Mouse (Mus musculus) kidney, adult 11 months (tissue): Measurements from ENCODE around the gene Rnf128.
"Not testable (repeated sequence)": the region's sequence is repeated elsewhere in the genome, so short reads cannot be mapped to it uniquely, and the experiment has no call there.

Experiments used
- DNase-seq: peaks from one replicate; pipeline ENCODE4 v3.0.0; 2022

The Rnf128 gene

GRCm38 (mm10) chrX:139562925-139563461 is at the start of gene Rnf128:
Gene Rnf128, plus strand, starts transcription at chrX:139563316.
- peak; percentile 41 for DNase-seq

DNA sequence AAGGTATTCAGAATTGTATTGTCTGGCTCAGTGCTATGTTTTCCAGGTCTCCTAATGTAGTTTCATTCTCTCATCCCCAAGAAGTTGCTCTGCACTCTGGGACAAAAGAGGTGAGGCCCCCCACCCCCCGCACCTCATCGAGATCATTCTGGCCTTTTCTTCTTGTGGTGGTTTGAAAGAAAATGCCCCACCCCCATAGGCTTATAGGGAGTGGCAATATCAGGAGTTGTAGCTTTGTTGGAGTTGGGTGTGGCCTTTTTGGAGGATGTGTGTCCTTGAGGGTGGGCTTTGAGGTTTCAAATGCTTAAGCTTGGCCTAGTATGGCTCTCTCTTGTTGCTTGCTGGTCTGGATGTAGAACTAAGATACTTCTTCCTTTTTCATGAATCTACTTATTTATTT is 47.0 kb upstream of the Rnf128 start:
- no peak for DNase-seq

GRCm38 (mm10) chrX:139519251-139519650 is 43.9 kb upstream of the Rnf128 start:
- DNase-seq: no peak

GRCm38 (mm10) chrX:139524303-139525091 is 38.6 kb upstream of the Rnf128 start:
- peak; percentile 41 for DNase-seq

DNA sequence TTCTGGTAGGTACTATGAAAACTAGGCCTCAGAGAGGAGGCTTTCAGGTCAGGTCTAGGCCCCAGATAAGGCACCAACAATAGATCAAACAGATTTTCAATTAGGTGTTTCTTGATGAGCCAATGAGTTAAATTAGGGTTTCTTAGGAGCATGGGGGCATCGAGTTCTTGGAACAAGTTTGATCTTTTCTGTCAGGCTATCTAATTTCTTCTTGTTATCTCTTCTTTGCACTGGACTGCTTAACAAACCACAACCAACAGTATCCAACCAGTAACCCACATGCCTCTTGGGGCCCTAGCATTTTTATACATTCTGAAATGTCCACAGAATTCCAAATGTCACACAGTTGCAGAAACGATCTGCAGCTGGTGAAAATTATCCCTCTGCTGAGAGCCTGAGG is 37.4 kb upstream of the Rnf128 start:
- DNase-seq: no peak

DNA sequence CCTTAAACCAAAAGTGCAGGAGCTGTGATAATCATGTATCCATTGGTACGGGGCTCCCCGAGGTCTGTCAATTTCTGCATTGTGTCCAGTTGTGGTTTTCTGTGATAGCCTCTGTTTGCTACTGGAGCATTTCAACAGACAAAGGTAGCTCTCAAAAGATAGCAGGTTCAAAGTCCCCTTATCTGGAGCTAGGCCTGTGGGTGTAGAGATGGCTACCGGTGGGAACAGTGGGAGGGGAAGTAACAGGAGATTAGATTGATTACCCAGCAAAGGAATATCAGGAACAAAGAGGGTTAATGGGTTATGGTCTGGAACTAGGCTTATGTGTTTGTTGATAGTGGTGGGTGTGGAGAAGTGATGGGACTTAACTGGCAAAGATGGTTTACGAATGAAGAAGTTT is 36.1 kb upstream of the Rnf128 start:
- DNase-seq: no peak

DNA sequence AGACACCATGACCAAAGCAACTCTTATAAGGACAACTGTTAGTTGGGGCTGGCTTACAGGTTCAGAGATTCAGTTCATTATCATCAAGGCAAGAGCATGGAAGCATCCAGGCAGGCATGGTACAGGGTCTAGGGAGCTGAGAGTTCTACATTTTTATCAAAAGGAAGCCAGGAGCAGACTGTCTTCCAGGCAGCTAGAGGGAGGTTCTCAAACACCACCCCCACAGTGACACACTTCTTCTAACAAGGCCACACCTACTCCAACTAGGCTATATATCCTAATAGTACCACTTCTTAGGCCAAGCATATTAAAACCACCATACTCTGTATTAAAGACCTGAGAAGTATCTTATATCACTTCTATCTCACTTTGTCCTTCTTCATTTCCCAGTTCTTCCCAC is 33.4 kb upstream of the Rnf128 start:
- DNase-seq: no peak

- no peak for DNase-seq
Measured at GRCm38 (mm10) chrX:139532293-139532692, 30.8 kb upstream of the Rnf128 start.

DNA sequence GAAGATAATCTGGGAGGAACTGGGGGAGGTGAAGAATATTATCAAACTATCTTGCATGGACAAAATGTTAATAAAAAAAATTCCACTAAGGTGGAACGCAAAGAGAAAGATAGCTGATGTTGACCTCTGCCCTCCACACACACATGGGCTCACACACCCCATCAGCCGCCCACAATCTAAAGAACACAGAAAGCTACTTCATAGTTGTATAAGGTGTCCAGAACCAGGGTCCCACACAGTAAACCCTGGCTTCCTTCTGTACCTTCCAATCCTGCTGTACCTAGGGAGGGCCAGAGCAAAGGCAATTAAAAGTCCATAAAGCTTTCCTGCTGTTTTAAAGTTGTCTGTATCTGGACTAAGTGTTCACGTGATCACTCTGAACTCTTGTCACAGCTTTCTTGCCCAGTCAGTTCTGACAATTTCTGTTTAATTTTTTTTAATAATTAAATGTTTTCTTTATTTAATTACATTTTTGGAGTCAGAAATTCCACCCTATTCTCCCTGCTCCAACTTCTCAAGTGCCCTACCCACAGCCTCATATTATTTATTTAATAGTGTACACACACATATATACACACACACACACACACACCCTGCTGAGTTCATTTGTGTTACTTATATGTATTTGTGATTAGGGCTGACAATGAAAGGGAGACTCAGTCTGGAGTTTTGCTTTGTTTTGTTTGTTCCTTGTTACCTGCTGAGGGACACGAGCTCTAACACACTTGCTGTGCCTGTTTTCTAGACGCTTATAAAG is 25.3 kb upstream of the Rnf128 start:
- no peak for DNase-seq

DNA sequence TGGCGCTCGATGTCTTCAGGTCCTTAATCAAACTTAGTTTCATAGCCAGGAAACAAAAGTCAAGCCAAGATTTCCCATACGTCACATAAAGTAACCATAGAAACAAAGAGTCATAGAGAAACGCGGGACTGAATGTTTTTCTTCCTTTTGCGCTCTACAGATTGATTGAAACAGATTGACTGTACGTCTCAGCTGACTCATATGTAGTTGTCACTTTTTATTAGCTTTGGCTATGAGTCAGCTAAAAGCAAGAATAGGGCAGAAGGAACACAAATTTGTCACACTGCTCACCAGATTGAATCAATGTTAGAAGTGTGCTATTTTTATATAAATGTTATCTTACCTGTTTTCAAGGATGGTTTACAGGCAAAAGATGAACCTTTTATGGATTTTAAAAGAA is 19.4 kb upstream of the Rnf128 start:
- no peak for DNase-seq

DNA sequence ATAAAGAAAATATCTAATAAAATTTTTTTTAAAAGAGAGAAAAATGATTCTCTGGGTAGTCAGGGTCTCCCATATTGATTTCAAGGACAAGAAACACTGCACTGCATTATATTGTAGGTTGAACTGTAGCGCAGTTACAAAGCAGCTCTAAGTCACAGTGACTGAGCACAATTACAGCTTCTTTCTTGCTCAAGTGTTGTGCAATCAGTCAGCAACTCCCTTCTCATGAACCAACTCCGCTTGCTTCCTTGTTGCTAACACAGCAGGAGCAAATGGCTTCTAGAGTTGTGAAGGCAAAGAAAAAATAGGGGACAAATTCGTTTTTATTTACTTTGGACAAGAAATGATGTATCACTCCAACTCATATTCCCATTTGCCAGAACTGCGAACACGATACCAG is 12.7 kb upstream of the Rnf128 start:
- no peak for DNase-seq

DNA sequence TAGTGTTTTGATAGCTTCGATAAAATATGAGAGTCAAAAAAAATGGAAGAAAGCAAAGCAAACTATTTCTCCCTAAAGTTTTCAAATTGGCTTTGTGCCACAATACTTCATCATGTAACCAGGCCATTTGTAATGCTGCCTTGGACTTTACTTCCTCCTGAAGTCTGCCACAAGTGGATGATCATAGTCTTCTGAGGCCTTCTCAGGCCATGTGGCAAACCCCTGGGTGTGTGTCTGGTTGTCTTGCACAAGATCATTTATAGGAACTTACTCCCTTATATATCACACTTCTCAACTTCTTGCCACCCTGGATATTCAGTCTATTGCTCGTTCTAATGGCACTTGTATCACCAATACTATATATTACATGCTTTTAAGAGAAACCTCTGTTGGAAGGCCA is 11.0 kb upstream of the Rnf128 start:
- no peak for DNase-seq

- no peak for DNase-seq
Measured at GRCm38 (mm10) chrX:139562255-139562924, 726 bp upstream of the Rnf128 start.

GRCm38 (mm10) chrX:139570054-139570453 is 6.9 kb downstream of the Rnf128 start:
- DNase-seq: no peak

DNA sequence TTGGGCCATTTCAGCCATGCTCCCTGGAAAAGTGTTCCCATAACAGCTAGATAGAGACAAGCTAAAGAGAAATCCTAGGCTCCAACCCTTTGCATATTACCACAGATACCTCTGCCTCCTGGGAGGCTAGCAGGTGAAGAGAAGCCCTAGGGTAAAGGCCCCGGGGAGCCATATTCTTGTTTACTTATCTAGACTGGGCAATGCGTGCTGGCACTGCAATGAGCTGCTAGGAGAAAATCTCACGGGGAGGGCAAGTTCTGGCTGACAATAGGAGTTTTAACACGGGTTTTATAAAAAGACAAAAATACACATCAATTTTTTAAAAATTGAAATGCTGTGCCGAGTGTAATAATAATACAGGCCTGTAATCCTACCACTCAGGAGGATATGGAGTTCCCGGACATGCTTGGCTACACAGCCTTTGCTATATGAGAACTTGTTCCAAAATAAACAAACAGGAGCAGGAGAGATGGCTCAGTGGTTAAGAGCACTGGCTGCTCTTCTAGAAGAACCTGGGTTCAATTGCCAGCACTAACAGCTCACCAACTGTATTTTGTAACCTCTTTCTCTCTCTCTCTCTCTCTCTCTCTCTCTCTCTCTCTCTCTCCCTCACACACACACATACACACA is 15.6 kb downstream of the Rnf128 start:
- no peak for DNase-seq

DNA sequence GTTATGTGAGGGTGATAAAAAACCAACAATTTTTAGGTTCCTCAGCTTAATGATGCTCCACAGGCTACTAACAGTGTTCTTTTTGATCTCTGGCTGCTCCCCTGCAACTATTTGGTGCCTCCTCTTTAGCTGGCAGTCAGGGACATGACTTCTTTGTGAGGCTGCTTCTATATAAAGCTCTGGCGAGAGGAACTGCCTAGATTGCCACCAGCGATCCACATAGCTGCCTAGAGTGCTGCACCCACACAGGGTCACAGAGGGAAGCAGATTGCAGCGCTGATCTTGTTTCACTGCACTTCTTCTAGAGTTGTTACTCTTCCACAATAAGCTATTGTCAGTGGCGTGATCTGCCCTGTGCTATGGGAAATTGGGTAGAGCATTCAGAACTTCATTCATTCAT is 20.5 kb downstream of the Rnf128 start:
- DNase-seq: no peak

GRCm38 (mm10) chrX:139586676-139587075 is 23.6 kb downstream of the Rnf128 start:
- DNase-seq: not testable (repeated sequence)

GRCm38 (mm10) chrX:139596404-139596803 is 33.3 kb downstream of the Rnf128 start:
- DNase-seq: peak; percentile 43

- DNase-seq: peak; percentile 87
Measured at GRCm38 (mm10) chrX:139610033-139610764, 47.1 kb downstream of the Rnf128 start.

DNA sequence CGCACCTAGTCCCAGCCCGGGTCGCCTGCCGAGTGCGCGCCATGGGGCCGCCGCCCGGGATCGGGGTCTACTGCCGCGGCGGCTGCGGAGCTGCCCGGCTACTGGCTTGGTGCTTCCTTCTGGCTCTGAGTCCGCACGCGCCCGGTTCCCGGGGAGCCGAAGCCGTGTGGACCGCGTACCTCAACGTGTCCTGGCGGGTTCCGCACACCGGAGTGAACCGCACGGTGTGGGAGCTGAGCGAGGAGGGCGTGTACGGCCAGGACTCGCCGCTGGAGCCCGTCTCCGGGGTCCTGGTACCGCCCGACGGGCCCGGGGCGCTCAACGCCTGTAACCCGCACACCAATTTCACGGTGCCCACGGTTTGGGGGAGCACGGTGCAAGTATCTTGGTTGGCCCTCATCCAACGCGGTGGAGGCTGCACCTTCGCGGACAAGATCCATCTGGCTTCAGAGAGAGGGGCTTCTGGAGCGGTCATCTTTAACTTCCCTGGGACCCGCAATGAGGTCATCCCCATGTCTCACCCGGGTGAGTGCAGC is 47.7 kb downstream of the Rnf128 start:
- no peak for DNase-seq

DNA sequence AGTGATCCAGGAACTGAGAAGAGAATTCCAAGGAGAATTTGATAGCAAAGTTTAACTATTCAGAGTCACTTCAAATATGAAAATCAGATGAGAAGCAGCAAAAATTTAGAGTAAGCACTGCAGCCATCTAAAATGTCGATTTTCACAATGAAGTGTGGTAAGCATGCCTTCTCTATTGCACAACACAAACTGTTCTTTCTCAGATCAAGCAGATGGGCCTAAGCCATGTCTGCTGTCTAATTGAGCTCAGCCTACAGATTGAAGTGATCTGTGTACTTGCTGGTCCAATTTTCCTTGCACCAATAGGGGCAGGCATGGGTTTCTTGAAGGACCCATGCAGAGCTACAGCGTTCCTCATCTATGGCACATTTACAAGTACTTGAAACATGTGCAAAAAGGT is 51.6 kb downstream of the Rnf128 start:
- DNase-seq: no peak

GRCm38 (mm10) chrX:139622071-139622470 is 59.0 kb downstream of the Rnf128 start:
- DNase-seq: no peak
